Mouse (Mus musculus): ENCODE results near the gene Snapc4. TPM values are rescaled to one million over a fixed set of nuclear protein-coding genes. Genes with fewer than 3 reads are reported as not detected.

Gene Snapc4
- polyA plus RNA-seq, 1 experiment from 2014 or later = 29.3 TPM

DNA sequence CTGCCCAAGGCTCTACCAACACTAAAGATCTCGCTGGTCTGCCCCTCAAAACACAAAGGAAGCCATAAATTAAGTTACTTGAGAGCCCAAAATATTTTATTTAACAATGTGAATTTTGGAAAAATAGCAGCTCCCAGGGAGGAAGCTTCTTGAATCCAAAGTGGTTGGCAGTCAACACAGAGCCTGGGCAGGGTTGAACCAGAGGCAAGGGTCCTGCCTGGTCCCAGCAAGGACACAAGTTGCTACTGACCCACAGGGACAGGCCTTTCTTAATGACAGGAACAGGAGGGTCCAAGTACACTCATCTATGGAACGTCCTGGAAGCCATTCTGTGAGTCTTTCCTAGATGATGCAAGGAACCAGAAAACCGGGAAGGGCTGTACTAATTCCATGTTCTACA is 28.9 kb upstream of the Snapc4 start:
- H3K4me2 ChIP-seq (replicated peaks; ENCODE audit: low read depth, low read length) = no peak overlapping the region; the same call in 1 of the 2 replicates
- no peaks in the 10 kb centered on the region for H3K9me3 ChIP-seq (ENCODE audit: control insufficient read depth, low read length)
- peak; percentile 11; the same call in 1 of the 2 replicates for ATAC-seq (ENCODE audit: low FRiP score, low TSS enrichment)
- H3K4me3 ChIP-seq (ENCODE audit: low read length) = peak overlapping the region; percentile 82
- 57% methylated on average over 3 of the region's 3 CpGs for WGBS
- H3K27ac ChIP-seq (ENCODE audit: low read depth, low read length) = no peak overlapping the region
- H3K27me3 ChIP-seq (ENCODE audit: control insufficient read depth, insufficient read depth, low read length) = no peaks in the 10 kb centered on the region
- no peak overlapping the region for H3K9ac ChIP-seq (ENCODE audit: low read depth, low read length)
- peaks cover 51% of the 10 kb centered on the region for H3K36me3 ChIP-seq (ENCODE audit: control insufficient read depth, insufficient read depth, low read length)
- H3K4me1 ChIP-seq (ENCODE audit: control insufficient read depth, insufficient read depth, low read length) = peaks cover 29% of the 10 kb centered on the region

- Histone ChIP-seq H3K9ac (ENCODE audit: low read depth, low read length) (peak within 1 kb of the TSS; percentile 92), H3K27ac (ENCODE audit: low read depth, low read length) (peak within 1 kb of the TSS; percentile 66; the same call in 1 of the 2 replicates), H3K9me3 (ENCODE audit: control insufficient read depth, low read length) (no peaks in the 10 kb centered on the region), H3K4me1 (ENCODE audit: control insufficient read depth, insufficient read depth, low read length) (peaks cover 29% of the 10 kb centered on the region), H3K4me3 (ENCODE audit: low read length) (peak within 1 kb of the TSS; percentile 82), H3K4me2 (replicated peaks; ENCODE audit: low read depth, low read length) (peak within 1 kb of the TSS; percentile 76), H3K27me3 (ENCODE audit: control insufficient read depth, insufficient read depth, low read length) (no peaks in the 10 kb centered on the region), H3K36me3 (ENCODE audit: control insufficient read depth, insufficient read depth, low read length) (peaks cover 45% of the 10 kb centered on the region)
- under 1% methylated on average over 57 of the region's 57 CpGs for WGBS
- peak; percentile 97 for ATAC-seq (ENCODE audit: low FRiP score, low TSS enrichment)
These were observed 28.3 kb upstream of the Snapc4 start, which contains the start of gene Inpp5e for GRCm38 (mm10) chr2:26408515-26409356. Gene Inpp5e (minus strand): TSS chr2:26409203.

DNA sequence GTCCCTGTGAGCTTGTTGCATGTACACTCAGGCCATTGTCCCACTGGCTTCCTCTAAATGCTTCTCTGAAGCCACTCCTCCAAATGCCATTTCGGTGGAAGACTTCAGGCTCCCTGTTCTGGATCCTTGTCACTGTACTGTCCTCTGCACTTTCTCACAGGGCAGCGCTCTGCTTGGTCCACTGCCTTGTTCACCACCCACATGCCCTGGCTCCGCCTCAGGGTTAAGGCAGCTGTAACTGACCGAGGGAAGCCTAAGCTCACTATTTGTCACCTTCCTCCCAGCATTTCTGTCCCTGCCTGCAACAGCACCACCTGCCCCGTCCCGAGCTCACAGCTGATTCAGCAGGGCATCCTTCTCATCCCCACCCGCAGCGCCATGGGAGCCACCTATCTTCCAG is 22.9 kb upstream of the Snapc4 start:
- H3K27ac ChIP-seq (ENCODE audit: low read depth, low read length) = no peak overlapping the region
- H3K9ac ChIP-seq (ENCODE audit: low read depth, low read length) = no peak overlapping the region
- H3K36me3 ChIP-seq (ENCODE audit: control insufficient read depth, insufficient read depth, low read length) = peaks cover 49% of the 10 kb centered on the region
- peaks cover 25% of the 10 kb centered on the region for H3K4me1 ChIP-seq (ENCODE audit: control insufficient read depth, insufficient read depth, low read length)
- H3K4me2 ChIP-seq (replicated peaks; ENCODE audit: low read depth, low read length) = no peak overlapping the region
- H3K27me3 ChIP-seq (ENCODE audit: control insufficient read depth, insufficient read depth, low read length) = no peaks in the 10 kb centered on the region
- WGBS = 65% methylated on average over 8 of the region's 8 CpGs
- H3K9me3 ChIP-seq (ENCODE audit: control insufficient read depth, low read length) = no peaks in the 10 kb centered on the region
- no peak for ATAC-seq (ENCODE audit: low FRiP score, low TSS enrichment)
- H3K4me3 ChIP-seq (ENCODE audit: low read length) = no peak overlapping the region

- peaks cover 15% of the 10 kb centered on the region for H3K4me1 ChIP-seq (ENCODE audit: control insufficient read depth, insufficient read depth, low read length)
- no peak overlapping the region for H3K4me2 ChIP-seq (replicated peaks; ENCODE audit: low read depth, low read length)
- no peak overlapping the region for H3K27ac ChIP-seq (ENCODE audit: low read depth, low read length)
- ATAC-seq (ENCODE audit: low FRiP score, low TSS enrichment) = no peak
- H3K4me3 ChIP-seq (ENCODE audit: low read length) = no peak overlapping the region
- H3K36me3 ChIP-seq (ENCODE audit: control insufficient read depth, insufficient read depth, low read length) = peaks cover 59% of the 10 kb centered on the region
- no peaks in the 10 kb centered on the region for H3K9me3 ChIP-seq (ENCODE audit: control insufficient read depth, low read length)
- 92% methylated on average over 1 of the region's 1 CpGs for WGBS
- no peak overlapping the region for H3K9ac ChIP-seq (ENCODE audit: low read depth, low read length)
- H3K27me3 ChIP-seq (ENCODE audit: control insufficient read depth, insufficient read depth, low read length) = no peaks in the 10 kb centered on the region
These were observed 21.8 kb upstream of the Snapc4 start for GRCm38 (mm10) chr2:26402265-26402664.

DNA sequence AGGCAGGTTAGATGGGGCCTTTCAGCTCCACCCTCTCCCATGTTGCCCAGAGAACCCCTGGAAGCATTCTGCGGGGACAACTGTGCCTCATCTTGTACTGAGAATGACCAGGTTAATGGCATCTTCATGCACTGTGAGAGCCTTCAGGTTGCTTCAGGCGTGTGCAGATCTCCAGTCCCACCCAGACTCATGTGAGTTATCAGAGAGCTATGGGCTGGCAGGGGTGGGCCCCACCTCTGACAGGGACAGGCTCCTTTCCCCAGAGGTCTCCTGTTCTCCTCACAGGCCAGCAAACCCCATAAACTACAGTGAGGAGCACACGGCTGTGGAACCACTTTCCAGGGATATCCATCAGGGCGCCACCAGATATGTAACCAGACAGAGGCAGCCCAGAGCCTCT is 20.6 kb upstream of the Snapc4 start:
- Histone ChIP-seq H3K4me1 (ENCODE audit: control insufficient read depth, insufficient read depth, low read length) (peaks cover 3% of the 10 kb centered on the region; the same call in 1 of the 2 replicates), H3K9me3 (ENCODE audit: control insufficient read depth, low read length) (no peaks in the 10 kb centered on the region), H3K36me3 (ENCODE audit: control insufficient read depth, insufficient read depth, low read length) (peaks cover 71% of the 10 kb centered on the region), H3K9ac (ENCODE audit: low read depth, low read length) (no peak overlapping the region), H3K4me2 (replicated peaks; ENCODE audit: low read depth, low read length) (no peak overlapping the region), H3K4me3 (ENCODE audit: low read length) (no peak overlapping the region), H3K27ac (ENCODE audit: low read depth, low read length) (no peak overlapping the region), H3K27me3 (ENCODE audit: control insufficient read depth, insufficient read depth, low read length) (no peaks in the 10 kb centered on the region)
- 90% methylated on average over 4 of the region's 4 CpGs for WGBS
- no peak for ATAC-seq (ENCODE audit: low FRiP score, low TSS enrichment)

DNA sequence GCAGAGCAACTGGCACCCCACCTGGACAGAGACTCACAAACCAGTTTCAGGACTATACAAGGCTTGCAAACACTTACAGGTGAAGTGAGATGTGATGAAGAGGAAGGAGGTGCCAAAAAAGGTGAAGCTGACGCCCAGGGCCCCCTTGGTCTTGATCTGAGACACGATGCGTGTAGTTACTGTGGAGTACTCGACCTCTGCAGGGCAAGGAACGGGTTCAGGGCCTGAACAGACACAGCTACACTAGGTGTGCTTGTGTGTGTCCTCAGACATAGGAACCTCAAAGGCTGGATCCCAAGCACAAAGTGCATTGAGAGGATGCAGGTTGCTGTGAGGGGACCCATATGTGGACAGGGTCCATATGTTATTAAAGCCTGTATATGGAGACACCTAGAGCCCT is 19.8 kb upstream of the Snapc4 start:
- H3K4me3 ChIP-seq (ENCODE audit: low read length) = no peak overlapping the region
- H3K9me3 ChIP-seq (ENCODE audit: control insufficient read depth, low read length) = no peaks in the 10 kb centered on the region
- no peaks in the 10 kb centered on the region for H3K4me1 ChIP-seq (ENCODE audit: control insufficient read depth, insufficient read depth, low read length)
- no peak overlapping the region for H3K4me2 ChIP-seq (replicated peaks; ENCODE audit: low read depth, low read length)
- WGBS = 92% methylated on average over 5 of the region's 5 CpGs
- H3K27ac ChIP-seq (ENCODE audit: low read depth, low read length) = no peak overlapping the region
- no peak for ATAC-seq (ENCODE audit: low FRiP score, low TSS enrichment)
- no peak overlapping the region for H3K9ac ChIP-seq (ENCODE audit: low read depth, low read length)
- H3K36me3 ChIP-seq (ENCODE audit: control insufficient read depth, insufficient read depth, low read length) = peaks cover 73% of the 10 kb centered on the region
- H3K27me3 ChIP-seq (ENCODE audit: control insufficient read depth, insufficient read depth, low read length) = no peaks in the 10 kb centered on the region

DNA sequence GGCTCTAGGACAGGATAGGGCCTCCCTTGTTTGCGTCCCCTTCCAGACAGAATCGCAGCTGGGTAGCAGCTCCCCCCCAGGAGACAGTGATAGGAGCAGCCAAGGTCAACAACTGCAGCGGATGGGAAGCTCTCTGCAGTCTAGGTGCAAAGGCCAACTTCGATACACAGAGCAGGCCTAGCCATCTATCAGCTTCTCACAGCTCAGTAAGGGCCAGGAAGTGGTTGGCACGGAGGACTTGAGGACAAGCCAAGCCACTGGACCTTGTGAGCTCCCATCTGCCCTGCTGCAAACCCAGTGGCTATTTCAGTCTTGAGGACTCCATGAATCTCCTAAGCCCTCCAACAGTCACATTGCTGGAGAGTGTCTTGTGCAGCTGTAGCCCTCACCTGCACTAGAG is 19.2 kb upstream of the Snapc4 start:
- H3K9ac ChIP-seq (ENCODE audit: low read depth, low read length) = no peak overlapping the region
- H3K4me2 ChIP-seq (replicated peaks; ENCODE audit: low read depth, low read length) = no peak overlapping the region
- no peaks in the 10 kb centered on the region for H3K9me3 ChIP-seq (ENCODE audit: control insufficient read depth, low read length)
- H3K4me1 ChIP-seq (ENCODE audit: control insufficient read depth, insufficient read depth, low read length) = no peaks in the 10 kb centered on the region
- no peak overlapping the region for H3K4me3 ChIP-seq (ENCODE audit: low read length)
- H3K27me3 ChIP-seq (ENCODE audit: control insufficient read depth, insufficient read depth, low read length) = no peaks in the 10 kb centered on the region
- no peak overlapping the region for H3K27ac ChIP-seq (ENCODE audit: low read depth, low read length)
- ATAC-seq (ENCODE audit: low FRiP score, low TSS enrichment) = no peak
- peaks cover 80% of the 10 kb centered on the region for H3K36me3 ChIP-seq (ENCODE audit: control insufficient read depth, insufficient read depth, low read length)
- WGBS = 83% methylated on average over 5 of the region's 5 CpGs

GRCm38 (mm10) chr2:26398978-26399377 is 18.5 kb upstream of the Snapc4 start:
- Histone ChIP-seq H3K36me3 (ENCODE audit: control insufficient read depth, insufficient read depth, low read length) (peaks cover 86% of the 10 kb centered on the region), H3K9me3 (ENCODE audit: control insufficient read depth, low read length) (no peaks in the 10 kb centered on the region), H3K27me3 (ENCODE audit: control insufficient read depth, insufficient read depth, low read length) (no peaks in the 10 kb centered on the region), H3K4me3 (ENCODE audit: low read length) (no peak overlapping the region), H3K4me1 (ENCODE audit: control insufficient read depth, insufficient read depth, low read length) (no peaks in the 10 kb centered on the region), H3K9ac (ENCODE audit: low read depth, low read length) (no peak overlapping the region), H3K4me2 (replicated peaks; ENCODE audit: low read depth, low read length) (no peak overlapping the region), H3K27ac (ENCODE audit: low read depth, low read length) (no peak overlapping the region)
- no peak for ATAC-seq (ENCODE audit: low FRiP score, low TSS enrichment)
- WGBS = 83% methylated on average over 8 of the region's 8 CpGs

DNA sequence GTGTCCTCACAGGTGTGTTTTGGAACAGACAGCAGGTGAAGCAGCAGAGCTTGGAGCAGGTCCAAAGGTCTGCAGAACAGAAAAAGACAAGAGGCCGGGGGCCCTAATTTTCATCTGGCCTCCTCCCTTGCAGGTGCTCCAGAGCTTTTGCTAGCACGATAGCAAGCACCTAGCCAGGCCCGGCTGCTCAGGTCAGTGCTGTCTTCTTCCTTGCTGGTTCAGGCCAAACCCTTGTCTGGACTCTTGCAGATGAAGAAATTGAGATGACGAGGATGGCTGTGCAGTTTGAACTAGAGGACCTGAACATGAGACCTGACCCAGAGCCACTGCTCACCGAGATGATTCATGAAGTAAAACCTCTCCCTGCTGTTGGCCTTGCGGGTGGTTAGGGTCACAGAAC is 11.2 kb upstream of the Snapc4 start:
- Histone ChIP-seq H3K4me3 (ENCODE audit: low read length) (no peak overlapping the region), H3K27ac (ENCODE audit: low read depth, low read length) (no peak overlapping the region), H3K27me3 (ENCODE audit: control insufficient read depth, insufficient read depth, low read length) (no peaks in the 10 kb centered on the region), H3K4me1 (ENCODE audit: control insufficient read depth, insufficient read depth, low read length) (peaks cover 12% of the 10 kb centered on the region), H3K36me3 (ENCODE audit: control insufficient read depth, insufficient read depth, low read length) (peaks cover 76% of the 10 kb centered on the region), H3K4me2 (replicated peaks; ENCODE audit: low read depth, low read length) (no peak overlapping the region), H3K9ac (ENCODE audit: low read depth, low read length) (no peak overlapping the region), H3K9me3 (ENCODE audit: control insufficient read depth, low read length) (no peaks in the 10 kb centered on the region)
- 94% methylated on average over 6 of the region's 6 CpGs for WGBS
- ATAC-seq (ENCODE audit: low FRiP score, low TSS enrichment) = no peak

All from kidney, embryonic 14.5 days (tissue).